Mouse (Mus musculus) adrenal gland, adult (tissue): Measurements from ENCODE around the gene Zfp758.
A peak's percentile ranks its signal among the peaks of the same experiment; 100 is the strongest.

Experiments used
- DNase-seq, 2 experiments: peaks; one replicate each; pipeline ENCODE4 v3.0.0; 2022 to 2023; ENCODE audit warnings: low spot score in 1 of 2; ENCODE audit not compliant: inconsistent age in 2 of 2

Zfp758 gene

DNA sequence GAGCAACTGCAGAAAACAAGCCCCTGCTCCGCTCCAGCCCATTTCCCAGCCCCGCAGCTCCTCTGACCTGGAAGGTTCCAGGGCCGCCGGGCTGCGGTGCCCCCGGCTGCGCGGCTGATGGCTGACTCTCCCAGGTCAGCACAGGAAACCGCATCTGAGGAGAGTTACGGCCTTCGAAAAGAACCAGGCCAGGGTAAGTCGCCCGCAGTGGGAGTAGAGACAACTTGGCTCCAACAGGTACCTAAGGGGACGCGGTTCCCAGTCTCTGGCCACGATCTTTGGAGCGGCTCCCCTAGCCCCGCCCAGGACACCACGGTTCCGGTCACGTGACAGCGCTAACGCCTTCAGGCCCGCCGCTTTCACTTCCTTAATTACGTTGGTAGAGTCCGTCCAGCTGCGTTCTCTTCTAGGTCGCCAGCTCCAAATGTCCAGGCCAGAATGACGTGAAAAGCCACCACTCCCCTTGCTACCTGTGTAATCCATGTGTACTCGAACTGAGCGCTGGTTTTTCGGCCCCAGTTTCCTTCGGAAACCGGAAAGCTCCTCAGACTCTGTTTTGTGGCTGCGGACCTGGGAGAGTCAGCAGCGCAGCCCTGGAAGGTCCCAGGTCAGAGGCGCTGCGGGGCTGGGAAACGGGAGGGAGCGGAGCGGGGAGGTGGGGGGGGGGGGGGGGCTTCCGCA lies at the start of gene Zfp758, which contains the start of gene Zfp944:
Gene Zfp758 (plus strand): TSS at position 353 of the 681 bp plus-strand sequence.
Gene Zfp944 (minus strand): TSS at position 300 of the 681 bp plus-strand sequence.
- peak; percentile 68 to 93 for DNase-seq

DNA sequence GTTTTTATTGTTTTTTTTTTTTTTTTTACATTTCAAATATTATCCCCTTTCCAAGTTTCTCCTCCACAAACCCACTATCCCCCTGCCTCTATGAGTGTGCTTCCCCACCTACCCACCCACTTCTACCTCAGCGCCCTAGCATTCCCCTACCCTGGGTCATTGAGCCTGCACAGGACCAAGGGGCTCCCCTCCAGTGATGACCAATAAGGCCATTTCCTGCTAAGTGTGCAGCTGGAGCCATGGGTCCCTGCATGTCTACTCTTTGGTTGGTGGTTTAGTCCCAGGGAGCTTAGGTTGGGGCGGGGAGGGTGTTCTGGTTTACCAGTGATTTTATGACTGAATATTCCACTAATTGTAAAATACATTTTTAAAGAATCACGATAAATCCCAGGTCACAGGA lies 47.0 kb upstream of the Zfp758 start:
- peak in 1 of 2 experiments; percentile 20 for DNase-seq

DNA sequence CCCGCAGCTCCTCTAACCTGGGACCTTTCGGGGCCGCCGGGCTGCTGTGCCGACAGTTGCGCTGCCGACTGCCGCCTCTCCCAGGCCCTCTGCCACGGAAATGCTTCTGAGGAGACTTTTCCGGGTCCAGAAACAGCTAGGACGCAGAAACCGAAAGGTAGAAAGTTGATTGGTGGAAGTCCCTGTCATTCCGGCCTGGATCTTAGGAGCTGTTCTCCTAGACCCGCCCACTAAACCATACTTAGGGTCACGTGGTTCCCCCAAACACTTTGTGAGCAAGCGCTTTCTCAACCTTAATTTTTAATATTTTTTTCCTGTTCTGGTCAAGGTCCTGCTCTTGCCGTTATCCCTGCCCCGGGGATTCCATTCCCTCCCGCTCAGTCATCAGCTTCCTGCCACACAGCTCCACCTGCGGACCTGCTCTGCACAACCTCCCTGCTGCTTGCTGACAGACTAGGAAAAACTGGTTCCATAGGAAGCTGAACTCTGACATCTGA lies 46.5 kb upstream of the Zfp758 start, which contains the start of gene CT030661.1:
Gene CT030661.1 (minus strand): TSS at position 108 of the 497 bp plus-strand sequence.
- peak; percentile 91 to 98 for DNase-seq

DNA sequence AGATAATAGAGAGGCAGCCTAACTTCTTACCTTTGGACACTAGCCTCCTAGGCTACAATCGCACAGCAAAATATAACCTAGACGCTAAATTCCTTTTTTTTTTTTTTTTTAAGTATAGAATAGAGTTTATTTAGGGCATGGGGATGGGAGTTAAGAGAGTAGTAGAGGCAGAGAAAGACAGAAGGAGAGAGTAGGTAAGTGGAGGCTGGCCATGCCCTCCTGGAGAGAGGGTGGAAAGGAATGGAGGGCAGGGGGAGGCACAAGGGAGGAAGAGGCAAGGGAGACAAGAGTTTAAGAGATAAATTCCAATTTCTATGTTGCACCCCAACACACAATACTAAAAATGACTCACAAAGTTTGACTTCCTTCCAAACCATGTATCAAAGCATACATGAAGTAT lies 46.0 kb upstream of the Zfp758 start:
- peak in 1 of 2 experiments; percentile 23 for DNase-seq

DNA sequence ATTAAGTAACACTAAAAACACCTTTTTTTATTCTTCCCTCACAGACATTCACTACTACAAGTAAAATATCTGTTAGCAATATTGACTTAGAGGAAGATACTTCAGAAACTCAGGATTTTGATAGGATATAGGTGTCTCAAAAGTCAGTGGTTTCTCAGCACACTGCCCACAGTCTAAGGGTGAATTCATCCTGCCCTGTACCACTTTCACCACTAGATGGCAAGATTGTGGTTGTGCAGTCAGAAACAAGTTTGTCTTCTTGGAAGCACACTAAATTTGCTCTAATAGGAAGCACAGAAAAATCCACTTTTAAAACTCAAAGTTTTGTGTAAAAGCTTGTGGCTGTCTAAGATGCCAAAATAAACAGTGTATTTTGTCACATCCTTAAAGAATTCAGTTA lies 8.5 kb upstream of the Zfp758 start:
- peak in 1 of 2 experiments; percentile 66 for DNase-seq

DNA sequence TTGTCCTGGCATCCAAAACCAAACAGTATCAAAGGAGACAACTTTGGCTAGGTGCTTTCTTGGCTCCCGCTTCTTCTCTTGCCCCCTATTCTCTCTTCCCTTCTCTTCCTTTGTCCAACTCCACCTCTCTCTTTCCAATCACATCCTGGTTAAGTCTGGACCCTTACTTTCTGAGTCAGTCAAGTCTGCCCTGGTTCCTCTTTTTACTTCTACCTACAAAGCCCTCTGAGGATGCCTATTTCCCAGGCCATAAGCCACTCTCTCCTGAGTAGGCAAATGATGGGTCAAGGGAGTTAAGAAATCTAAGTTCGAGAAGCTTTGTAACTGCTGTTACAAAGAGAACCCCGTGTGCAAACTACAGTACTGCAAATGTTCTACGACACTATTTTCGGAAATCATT lies 681 bp upstream of the Zfp758 start:
- peak in 1 of 2 experiments; percentile 37 for DNase-seq

DNA sequence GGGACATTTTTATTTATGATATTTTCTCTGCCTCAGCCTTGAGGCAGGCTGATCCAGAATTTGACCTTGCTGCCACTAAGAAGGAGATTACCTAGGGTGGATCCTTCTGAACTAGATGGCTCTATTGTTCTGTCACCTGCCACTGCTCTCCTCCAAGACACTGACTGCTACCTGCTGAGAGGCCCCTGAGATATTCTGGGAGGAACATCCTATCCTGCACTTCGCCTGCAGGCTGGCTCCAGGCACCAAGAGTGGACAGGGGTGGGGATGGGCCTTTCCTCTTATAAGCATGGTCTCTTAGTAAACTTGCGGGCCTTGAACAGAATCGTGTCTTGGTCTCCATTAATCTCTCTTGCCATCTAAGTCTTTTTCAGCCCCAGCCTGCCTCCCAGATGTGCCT lies 2.6 kb downstream of the Zfp758 start:
- DNase-seq = no peak

- DNase-seq = peak; percentile 18 to 67
Measured at GRCm38 (mm10) chr17:22410756-22411155, 49.5 kb downstream of the Zfp758 start.

DNA sequence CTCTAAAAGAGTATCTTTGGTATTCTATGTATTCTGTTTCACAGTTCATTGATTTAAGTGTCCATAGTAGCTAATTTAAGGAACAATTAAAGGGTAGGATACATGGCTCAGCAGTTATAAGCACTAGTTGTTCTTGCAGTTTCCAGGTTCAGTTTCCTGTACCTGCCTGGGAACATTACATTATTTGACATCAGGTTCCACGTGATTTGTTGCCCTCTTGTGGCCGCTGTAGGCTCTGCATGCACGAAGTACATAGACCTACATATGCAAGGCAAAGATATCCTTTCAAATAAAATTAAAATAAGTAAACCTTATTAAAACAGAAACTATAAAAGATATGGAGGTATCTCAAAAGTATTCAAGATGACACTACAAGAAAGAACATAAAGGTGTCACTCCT lies 56.3 kb downstream of the Zfp758 start:
- peak; percentile 44 to 84 for DNase-seq

GRCm38 (mm10) chr17:22423952-22424617 lies 62.8 kb downstream of the Zfp758 start, which contains the start of gene Zfp946:
Zfp946 (plus strand) TSS chr17:22424222.
- DNase-seq = peak; percentile 88 to 96

DNA sequence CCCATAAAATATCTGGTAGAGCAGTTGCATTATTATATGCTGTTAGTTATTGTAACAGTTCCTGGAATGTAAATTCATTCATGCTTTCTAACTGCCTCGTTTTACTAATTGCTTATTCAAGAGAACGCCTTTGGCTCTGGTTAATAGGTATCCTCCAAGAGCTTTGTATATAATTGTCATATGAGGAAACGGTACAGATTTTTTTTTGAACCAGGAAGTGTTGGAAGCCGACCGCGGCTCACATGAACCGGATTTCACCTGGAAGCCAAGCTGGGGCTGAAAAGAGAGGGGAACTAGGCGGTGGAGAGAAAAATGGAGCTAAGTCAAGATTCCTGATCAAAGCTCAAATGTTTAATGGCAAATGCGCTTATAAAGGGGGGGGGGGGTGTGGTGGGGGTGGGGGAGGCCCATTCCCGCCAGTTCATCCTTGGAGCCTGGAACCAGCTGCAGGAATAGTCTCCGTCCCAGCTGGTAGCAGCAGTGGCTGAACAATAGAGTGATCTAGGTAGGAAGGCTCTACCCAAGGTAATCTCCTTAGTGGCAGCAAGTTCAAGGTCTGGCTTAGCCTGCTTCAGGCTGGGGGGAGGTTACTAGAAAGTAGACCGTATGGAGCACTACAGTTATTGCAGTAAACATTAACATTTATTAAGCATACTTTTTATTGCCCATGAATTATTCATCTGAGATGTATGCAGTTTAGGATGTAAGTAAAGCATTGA lies 63.5 kb downstream of the Zfp758 start:
- peak in 1 of 2 experiments; percentile 62 for DNase-seq
